Mouse (Mus musculus) hindbrain, embryonic 14.5 days (tissue): ENCODE results near the gene Stra6. TPM values are rescaled to one million over a fixed set of nuclear protein-coding genes. Genes with fewer than 3 reads are reported as not detected.

Experiments used
- ATAC-seq: fragments of 200-750 bp; cut with Nextera tagmentation; 2 replicates; pipeline ENCODE4 v1.8.0; 2017; ENCODE audit warnings: moderate number of reproducible peaks, mild to moderate bottlenecking, moderate TSS enrichment, moderate library complexity; ENCODE audit not compliant: low FRiP score
- DNase-seq: peaks from one replicate; pipeline ENCODE4 v3.0.0-alpha.2; 2015; ENCODE audit warnings: low spot score
- H3K27ac ChIP-seq: fragments of 300-500 bp; sonication (generic); 2 replicates; pipeline ENCODE4 v1.5.1; 2014; ENCODE audit warnings: mild to moderate bottlenecking, moderate library complexity
- H3K27me3 ChIP-seq: fragments of 300-500 bp; sonication (generic); 2 replicates; pipeline ENCODE4 v1.6.1; 2014; ENCODE audit warnings: mild to moderate bottlenecking, low read length, mixed read lengths; ENCODE audit not compliant: control insufficient read depth, insufficient read depth
- H3K36me3 ChIP-seq: fragments of 300-500 bp; sonication (generic); replicated peaks from 2 replicates; pipeline ENCODE4 v1.6.1; 2014; ENCODE audit not compliant: control insufficient read depth, insufficient read depth
- H3K4me1 ChIP-seq: fragments of 300-500 bp; sonication (generic); replicated peaks from 2 replicates; pipeline ENCODE4 v1.6.1; 2014; ENCODE audit warnings: antibody characterized with exemption, low read length, mixed read lengths; ENCODE audit not compliant: control insufficient read depth, insufficient read depth
- H3K4me2 ChIP-seq: fragments of 300-500 bp; sonication (generic); replicated peaks from 2 replicates; pipeline ENCODE4 v1.6.1; 2014; ENCODE audit warnings: mild to moderate bottlenecking, moderate library complexity
- H3K4me3 ChIP-seq: fragments of 300-500 bp; sonication (generic); replicated peaks from 2 replicates; pipeline ENCODE4 v1.5.1; 2014; ENCODE audit warnings: mild to moderate bottlenecking, low read length
- H3K9ac ChIP-seq: fragments of 300-500 bp; sonication (generic); 2 replicates; pipeline ENCODE4 v1.6.1; 2014
- H3K9me3 ChIP-seq: fragments of 300-500 bp; sonication (generic); 2 replicates; pipeline ENCODE4 v1.6.1; 2016; ENCODE audit warnings: low read length; ENCODE audit not compliant: control insufficient read depth
- WGBS: fragments of 180-500 bp; shearing (Covaris S2); extraction: QIAGEN DNeasy Blood & Tissue Kit; methylation state at CpG from one replicate; pipeline ENCODE4 v1.1.7; 2014; 5-methylcytosine and 5-hydroxymethylcytosine counted together
- polyA plus RNA-seq: library from polyadenylated mRNA; unstranded; fragments of >200 nt; fragmentation: Nextera tagmentation; extraction: Ambion mirVana; gene quantifications from 2 replicates; pipeline ENCODE4 v1.2.1, GENCODE M21; 2014

Stra6 gene
- polyA plus RNA-seq, 1 experiment from 2014 or later, result 22.1 TPM

DNA sequence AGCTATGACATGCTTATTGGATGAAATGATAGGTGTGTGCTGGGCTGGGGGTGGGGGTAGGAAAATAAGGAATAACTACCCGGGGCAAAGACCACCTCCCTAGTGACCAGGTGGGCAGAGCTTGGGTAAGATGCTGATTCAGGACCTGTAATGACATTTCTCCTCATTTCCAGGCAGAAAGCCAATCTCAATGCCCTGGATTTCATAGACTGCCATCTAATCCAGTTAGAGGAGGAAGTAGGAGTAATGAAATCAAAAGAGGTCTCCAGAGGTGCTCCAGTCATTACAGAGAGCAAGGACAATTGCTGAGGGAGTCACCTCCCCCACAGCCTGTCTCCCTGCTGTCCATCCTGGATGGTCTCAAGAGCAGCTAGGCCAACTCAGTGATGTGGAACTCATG lies 3.7 kb upstream of the Stra6 start:
- Histone ChIP-seq H3K9me3 (no peaks in the 10 kb centered on the region), H3K4me1 (peaks cover 50% of the 10 kb centered on the region), H3K27ac (0 out of 2 replicates have a peak overlapping the region, but pooled peaks have one; percentile 75), H3K4me2 (no peak overlapping the region), H3K27me3 (no peaks in the 10 kb centered on the region), H3K36me3 (no peaks in the 10 kb centered on the region), H3K9ac (no peak overlapping the region), H3K4me3 (no peak overlapping the region)
- WGBS, result 33% methylated on average over 1 of the region's 1 CpGs
- DNase-seq (no peak), ATAC-seq (no peak)

DNA sequence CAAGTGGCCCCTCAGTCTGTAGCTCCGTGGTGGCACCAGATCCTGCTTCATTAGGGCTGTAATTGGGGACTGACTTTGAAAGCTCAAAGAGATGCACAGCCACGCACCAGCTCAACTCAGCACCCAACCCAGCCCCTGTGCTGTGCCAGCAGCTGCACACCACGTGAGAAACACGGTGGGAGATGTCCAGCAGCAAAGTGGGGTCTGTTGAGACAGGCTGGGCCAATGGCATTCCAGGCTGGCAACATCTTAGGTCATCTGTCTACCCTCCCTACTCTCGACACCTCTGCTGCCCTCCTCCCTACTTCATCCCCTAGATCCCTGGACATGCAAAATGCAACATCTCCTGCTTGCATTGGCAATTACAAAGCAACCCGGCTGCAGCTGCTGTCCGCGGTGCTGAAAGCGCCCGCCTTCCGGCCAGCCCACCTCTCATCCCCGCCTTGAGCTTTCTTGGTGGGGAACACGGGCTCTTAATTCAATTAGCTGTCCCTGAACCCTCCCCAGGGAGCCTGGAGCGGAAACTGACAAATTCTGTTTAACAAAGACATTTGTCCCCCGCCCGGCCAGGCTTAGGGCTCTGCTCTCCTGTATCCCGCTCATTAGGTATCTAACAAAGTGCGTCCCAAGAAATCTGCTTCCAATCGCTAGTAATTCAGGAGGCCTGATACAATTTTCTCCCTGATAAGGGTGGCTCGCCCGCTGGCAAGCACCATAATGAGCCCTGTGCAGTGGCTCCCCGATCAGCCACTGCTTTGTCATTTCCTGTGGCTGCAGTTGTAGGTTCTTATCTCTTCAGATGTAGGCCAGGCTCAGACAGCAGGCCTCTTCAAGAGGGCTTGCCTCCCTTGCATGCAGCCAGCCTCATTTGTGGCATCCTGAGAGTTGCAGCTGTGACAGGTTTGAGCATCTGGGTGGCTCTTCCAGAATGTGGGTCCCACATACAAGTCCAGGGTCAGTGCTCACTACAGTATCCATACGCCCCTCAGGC lies 2.6 kb upstream of the Stra6 start:
- Histone ChIP-seq H3K9me3 (no peaks in the 10 kb centered on the region), H3K4me3 (no peak overlapping the region), H3K36me3 (no peaks in the 10 kb centered on the region), H3K4me2 (0 out of 2 replicates have a peak overlapping the region, but pooled peaks have one; percentile 6), H3K27ac (peak overlapping the region; percentile 75), H3K4me1 (peaks cover 47% of the 10 kb centered on the region), H3K27me3 (no peaks in the 10 kb centered on the region), H3K9ac (no peak overlapping the region)
- 9% methylated on average over 23 of the region's 23 CpGs for WGBS
- ATAC-seq, result peak; percentile 49; the same call in 1 of the 2 replicates
- DNase-seq, result peak; percentile 72

DNA sequence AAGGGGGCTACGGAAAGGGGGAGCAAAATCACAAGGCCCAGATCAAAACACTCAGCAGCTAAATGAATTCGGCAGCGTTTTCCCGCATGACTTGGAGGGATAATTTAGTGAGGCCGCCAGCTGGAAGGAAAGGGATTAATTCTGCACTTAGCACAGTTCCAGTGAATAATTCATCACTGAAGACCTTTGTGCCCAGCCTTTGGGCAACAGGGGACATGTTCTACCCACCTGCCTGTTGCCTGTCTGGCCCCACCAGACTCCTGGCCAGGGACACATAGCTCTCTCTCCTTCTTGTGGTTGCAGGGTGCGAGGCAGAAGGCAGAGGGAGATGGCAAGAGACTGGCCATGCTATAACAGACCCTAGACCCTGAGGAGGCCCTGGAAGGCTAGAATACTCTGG lies 1.9 kb downstream of the Stra6 start:
- no peak overlapping the region for H3K4me3 ChIP-seq
- peak overlapping the region; percentile 68 for H3K27ac ChIP-seq
- peaks cover 48% of the 10 kb centered on the region for H3K4me1 ChIP-seq
- WGBS, result 20% methylated on average over 6 of the region's 6 CpGs
- no peaks in the 10 kb centered on the region for H3K27me3 ChIP-seq
- no peak overlapping the region for H3K9ac ChIP-seq
- H3K4me2 ChIP-seq, result no peak overlapping the region
- ATAC-seq, result 0 out of 2 replicates have a peak, but pooled peaks have one; percentile 16
- H3K36me3 ChIP-seq, result no peaks in the 10 kb centered on the region
- no peaks in the 10 kb centered on the region for H3K9me3 ChIP-seq
- no peak for DNase-seq

DNA sequence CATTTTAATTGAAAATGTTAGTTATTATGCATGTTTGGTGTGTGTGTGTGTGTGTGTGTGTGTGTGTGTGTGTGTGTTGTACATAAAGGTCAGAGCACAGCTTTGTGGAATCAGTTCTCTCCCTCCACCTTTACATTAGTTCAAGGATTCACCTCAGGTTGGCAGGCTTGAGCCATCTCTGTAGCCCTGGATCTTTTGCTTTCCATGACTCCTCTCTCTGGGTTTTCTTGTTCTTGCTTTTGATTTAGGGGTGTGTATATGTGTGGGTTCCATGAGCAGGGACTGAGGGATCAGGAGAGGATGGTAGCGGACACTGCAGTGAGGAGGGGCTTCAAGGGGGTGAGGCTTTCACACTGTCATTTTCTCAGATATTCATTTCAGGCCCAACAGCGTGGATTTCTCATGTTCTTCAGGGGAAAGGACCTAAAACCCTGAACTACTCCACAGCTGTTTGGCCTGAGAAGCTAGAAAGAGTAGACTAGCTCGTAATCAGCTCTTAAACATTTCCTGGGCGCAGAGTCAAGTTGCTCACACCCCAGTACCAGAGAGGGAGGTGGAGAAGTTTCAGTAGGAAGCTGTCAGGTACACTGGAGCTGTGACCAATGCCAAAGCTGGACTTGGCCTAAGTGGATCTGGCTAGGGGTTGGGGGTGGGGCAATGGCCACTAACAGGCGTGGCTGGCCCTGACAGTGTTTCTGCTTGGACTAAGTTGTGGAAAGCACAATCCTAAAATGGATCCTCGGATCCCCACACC lies 2.6 kb downstream of the Stra6 start:
- DNase-seq, result no peak
- no peak for ATAC-seq

DNA sequence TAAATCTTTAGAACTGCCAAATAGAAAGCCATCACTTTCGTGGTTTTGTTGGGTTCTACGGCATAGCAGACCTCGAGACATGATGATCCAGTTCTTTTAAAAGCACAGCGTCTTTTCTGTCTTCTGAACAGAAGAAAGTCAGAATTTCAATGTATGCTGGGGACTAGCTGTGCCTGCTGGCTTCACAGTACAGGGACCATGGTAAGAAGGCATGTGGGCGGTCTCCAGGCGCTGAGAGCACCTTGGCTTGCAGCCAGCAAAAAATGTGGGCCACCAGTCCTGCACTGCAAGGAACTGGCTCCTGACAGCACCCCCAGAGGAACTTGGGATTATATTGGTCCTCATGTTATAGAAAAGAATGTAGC lies 3.1 kb downstream of the Stra6 start:
- H3K4me1 ChIP-seq, result peaks cover 37% of the 10 kb centered on the region
- DNase-seq (no peak), ATAC-seq (no peak)
- H3K9ac ChIP-seq, result no peak overlapping the region
- 76% methylated on average over 6 of the region's 6 CpGs for WGBS
- H3K27ac ChIP-seq, result peak overlapping the region; percentile 68; the same call in 1 of the 2 replicates
- no peak overlapping the region for H3K4me3 ChIP-seq
- no peaks in the 10 kb centered on the region for H3K27me3 ChIP-seq
- H3K36me3 ChIP-seq, result no peaks in the 10 kb centered on the region
- H3K9me3 ChIP-seq, result no peaks in the 10 kb centered on the region
- H3K4me2 ChIP-seq, result no peak overlapping the region

More for the DNA sequence above, 2.6 kb downstream of the Stra6 start:
- H3K9me3 ChIP-seq, result no peaks in the 10 kb centered on the region
- peaks cover 42% of the 10 kb centered on the region for H3K4me1 ChIP-seq
- no peaks in the 10 kb centered on the region for H3K27me3 ChIP-seq
- 84% methylated on average over 6 of the region's 6 CpGs for WGBS
- H3K36me3 ChIP-seq, result no peaks in the 10 kb centered on the region
- peak overlapping the region; percentile 68 for H3K27ac ChIP-seq
- no peak overlapping the region for H3K9ac ChIP-seq
- H3K4me2 ChIP-seq, result no peak overlapping the region
- H3K4me3 ChIP-seq, result no peak overlapping the region

DNA sequence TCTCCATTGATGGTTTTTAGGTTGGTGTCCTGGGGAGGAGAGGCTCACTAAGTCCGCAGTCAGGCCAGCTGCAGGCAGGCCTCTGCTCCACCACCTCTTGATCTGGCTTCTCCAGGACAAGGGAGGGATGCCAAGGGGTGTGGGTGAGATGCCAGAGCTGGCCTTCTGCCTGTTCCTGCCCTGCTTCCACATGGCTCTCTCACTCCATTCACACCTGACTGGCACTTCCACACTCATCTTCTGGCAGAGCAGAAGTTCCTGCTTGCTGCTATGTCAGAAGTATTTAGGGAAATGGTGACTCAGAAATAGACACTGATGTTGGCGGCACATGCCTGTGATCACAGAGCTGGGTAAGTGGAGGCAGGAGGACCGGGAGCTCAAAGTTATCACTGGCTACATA lies 4.0 kb downstream of the Stra6 start:
- WGBS, result 92% methylated on average over 3 of the region's 3 CpGs
- Histone ChIP-seq H3K9ac (no peak overlapping the region), H3K4me3 (no peak overlapping the region), H3K27ac (no peak overlapping the region), H3K36me3 (no peaks in the 10 kb centered on the region), H3K27me3 (no peaks in the 10 kb centered on the region), H3K4me2 (no peak overlapping the region), H3K9me3 (no peaks in the 10 kb centered on the region), H3K4me1 (peaks cover 28% of the 10 kb centered on the region)
- ATAC-seq (no peak), DNase-seq (no peak)

DNA sequence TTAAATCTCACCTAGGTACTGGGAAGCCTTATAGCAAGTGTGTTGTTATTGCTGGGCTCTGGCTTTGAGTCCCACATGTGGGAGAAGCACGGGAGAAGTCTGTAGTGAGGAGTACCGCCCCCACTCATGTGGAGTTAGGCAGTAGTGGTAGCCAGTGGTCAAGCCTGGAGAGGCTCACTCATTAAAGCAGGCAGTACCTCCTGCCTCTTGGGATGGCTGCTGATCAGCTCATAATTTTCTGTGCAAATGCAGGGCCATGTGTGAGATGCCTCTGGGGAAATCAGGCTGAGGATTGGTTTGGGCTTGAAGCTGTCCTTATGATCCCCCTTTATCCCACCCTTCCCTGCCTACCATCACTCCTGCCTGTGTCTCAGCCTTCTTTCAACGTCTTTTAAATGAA lies 11.0 kb downstream of the Stra6 start:
- Histone ChIP-seq H3K27ac (no peak overlapping the region), H3K4me3 (no peak overlapping the region), H3K4me1 (peaks cover 8% of the 10 kb centered on the region; the same call in 1 of the 2 replicates), H3K9me3 (no peaks in the 10 kb centered on the region), H3K27me3 (no peaks in the 10 kb centered on the region), H3K36me3 (no peaks in the 10 kb centered on the region), H3K4me2 (no peak overlapping the region), H3K9ac (no peak overlapping the region)
- ATAC-seq (no peak), DNase-seq (no peak)
- WGBS, result 49% methylated on average over 3 of the region's 3 CpGs

DNA sequence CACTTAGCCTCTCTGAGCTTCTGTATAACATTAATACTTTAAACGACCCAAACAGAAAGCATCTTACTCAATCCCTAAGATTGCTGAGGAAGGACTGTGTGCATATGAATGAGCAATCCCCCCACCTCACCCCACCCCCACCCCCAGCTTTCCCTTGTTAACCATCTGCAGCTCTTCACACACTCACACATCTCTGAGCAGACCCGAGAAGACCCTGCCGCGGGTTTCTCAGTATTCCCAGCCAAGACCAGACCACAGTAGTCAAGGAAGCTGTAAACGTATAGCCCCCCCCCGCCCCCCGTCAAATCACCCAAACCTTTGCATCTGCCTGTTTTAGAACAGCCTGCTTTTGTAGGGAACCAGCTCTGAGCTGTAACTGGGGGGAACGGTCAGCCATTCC lies 21.0 kb downstream of the Stra6 start:
- H3K27me3 ChIP-seq, result 0 out of 2 replicates have a peak, but pooled peaks cover 3% of the 10 kb centered on the region
- H3K4me3 ChIP-seq, result no peak overlapping the region
- no peak overlapping the region for H3K4me2 ChIP-seq
- peaks cover 42% of the 10 kb centered on the region for H3K4me1 ChIP-seq
- 0 out of 2 replicates have a peak overlapping the region, but pooled peaks have one; percentile 39 for H3K27ac ChIP-seq
- no peaks in the 10 kb centered on the region for H3K36me3 ChIP-seq
- H3K9me3 ChIP-seq, result no peaks in the 10 kb centered on the region
- WGBS, result 13% methylated on average over 8 of the region's 8 CpGs
- H3K9ac ChIP-seq, result no peak overlapping the region
- DNase-seq, result no peak
- ATAC-seq, result no peak

DNA sequence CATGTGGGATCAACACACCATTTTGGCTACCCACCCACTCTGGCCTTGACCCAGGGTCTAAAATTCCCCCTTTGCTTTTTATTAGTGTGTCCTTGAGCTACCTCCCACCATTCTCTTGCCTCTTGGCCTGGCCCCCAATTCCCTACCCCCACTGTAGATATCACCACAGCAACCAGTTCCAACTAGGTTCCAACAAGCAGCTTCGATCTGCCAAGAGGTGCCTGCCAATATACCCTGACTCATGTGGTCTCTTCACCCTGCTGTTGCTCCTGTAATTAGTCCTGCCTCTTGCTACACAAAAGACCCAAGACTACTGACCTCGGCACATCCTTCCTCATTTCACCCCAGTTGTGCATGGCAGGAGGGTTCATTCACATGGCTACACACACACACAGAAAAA lies 21.5 kb downstream of the Stra6 start:
- no peaks in the 10 kb centered on the region for H3K36me3 ChIP-seq
- H3K27ac ChIP-seq, result peak overlapping the region; percentile 39
- no peak overlapping the region for H3K4me3 ChIP-seq
- H3K9ac ChIP-seq, result no peak overlapping the region
- H3K4me2 ChIP-seq, result no peak overlapping the region
- H3K27me3 ChIP-seq, result 0 out of 2 replicates have a peak, but pooled peaks cover 3% of the 10 kb centered on the region
- WGBS, result 2% methylated on average over 2 of the region's 2 CpGs
- DNase-seq (no peak), ATAC-seq (peak; percentile 32; the same call in 1 of the 2 replicates)
- no peaks in the 10 kb centered on the region for H3K9me3 ChIP-seq
- H3K4me1 ChIP-seq, result peaks cover 42% of the 10 kb centered on the region
